Comparison of ENCODE assay signal across 14 mouse cellular contexts in the genomic region with DNA sequence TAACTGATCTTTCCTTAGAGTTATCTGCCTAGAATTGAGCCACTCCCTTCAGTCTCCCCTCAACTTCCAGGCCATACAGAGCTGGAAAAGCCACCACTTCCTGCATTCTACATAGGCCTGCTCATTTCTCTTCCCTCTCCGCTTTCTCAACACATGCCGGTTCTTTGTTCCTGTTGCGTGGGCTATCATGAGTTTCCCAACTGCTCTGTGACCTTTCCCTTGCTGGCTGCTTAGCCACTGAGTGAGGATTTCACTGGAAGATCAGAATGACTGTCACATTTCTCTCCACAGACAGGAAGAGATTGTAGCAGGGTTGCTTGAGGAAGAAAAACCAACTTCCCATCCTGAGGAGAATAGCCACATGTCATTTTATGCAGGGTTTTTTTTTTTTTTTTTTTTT.
A peak's percentile ranks its signal among the peaks of the same experiment; 100 is the strongest.
DNase-seq lines count a peak whose midpoint lies in the region; ATAC-seq lines count a peak whose summit lies in the region.
"Had no signal": no experiment of that assay in that cellular context is flagged by ENCODE, and none has a peak within 500 bp of the region (broad histone marks: within the 10 kb centered on the region; RNA-seq: fewer than 3 reads in every experiment).

No protein-coding gene starts in this region.

- H3K36me3 ChIP-seq in kidney, embryonic 16.5 days (ENCODE audit: insufficient read depth, low read length), result no peaks in the 10 kb centered on the region
- no peaks in the 10 kb centered on the region for H3K36me3 ChIP-seq in neural tube, embryonic 15.5 days
- H3K36me3 ChIP-seq: forebrain, embryonic 12.5 days; hindbrain, embryonic 12.5 days; limb, embryonic 13.5 days had no signal

- no peak overlapping the region for H3K4me2 ChIP-seq in kidney, embryonic 16.5 days (replicated peaks; ENCODE audit: low read depth, low read length)
- H3K4me2 ChIP-seq in neural tube, embryonic 15.5 days, result no peak overlapping the region
- H3K4me2 ChIP-seq: forebrain, embryonic 12.5 days; hindbrain, embryonic 12.5 days; limb, embryonic 13.5 days had no signal

- WGBS in kidney, embryonic 16.5 days, result 77% methylated on average over 3 of the region's 3 CpGs
- 92% methylated on average over 3 of the region's 3 CpGs for WGBS in neural tube, embryonic 15.5 days

- H3K4me3 ChIP-seq in kidney, embryonic 16.5 days (ENCODE audit: low read length), result no peak overlapping the region
- no peak overlapping the region for H3K4me3 ChIP-seq in neural tube, embryonic 15.5 days (replicated peaks)
- H3K4me3 ChIP-seq: forebrain, embryonic 12.5 days; hindbrain, embryonic 12.5 days; limb, embryonic 13.5 days; myocyte had no signal

- no peaks in the 10 kb centered on the region for H3K27me3 ChIP-seq in kidney, embryonic 16.5 days (ENCODE audit: insufficient read depth, low read length)
- no peaks in the 10 kb centered on the region for H3K27me3 ChIP-seq in neural tube, embryonic 15.5 days (replicated peaks)
- H3K27me3 ChIP-seq: forebrain, embryonic 12.5 days; hindbrain, embryonic 12.5 days; limb, embryonic 13.5 days had no signal

- H3K4me1 ChIP-seq in kidney, embryonic 16.5 days (ENCODE audit: insufficient read depth, low read length), result peaks cover 10% of the 10 kb centered on the region
- H3K4me1 ChIP-seq in neural tube, embryonic 15.5 days, result no peaks in the 10 kb centered on the region
- H3K4me1 ChIP-seq: forebrain, embryonic 12.5 days; hindbrain, embryonic 12.5 days had no signal

- DNase-seq in adrenal gland, adult 2 months, result peak; percentile 57
- no peak for DNase-seq in adrenal gland, adult 18-20 months (ENCODE audit: low spot score in 2 of 2)
- no peak for DNase-seq in kidney, postnatal 25 days
- peak; percentile 79 for DNase-seq in gonadal fat pad, adult 2 months (ENCODE audit: low read depth)
- DNase-seq in lung, postnatal 25 days (ENCODE audit: low spot score), result peak; percentile 44
- DNase-seq: embryo, embryonic 11 days; kidney, postnatal 4 days had no signal

- peak overlapping the region; percentile 25; the same call in 1 of the 2 replicates for H3K27ac ChIP-seq in kidney, embryonic 16.5 days (ENCODE audit: low read length)
- H3K27ac ChIP-seq in neural tube, embryonic 15.5 days (replicated peaks), result no peak overlapping the region
- H3K27ac ChIP-seq: forebrain, embryonic 12.5 days; hindbrain, embryonic 12.5 days; limb, embryonic 13.5 days had no signal

- H3K9ac ChIP-seq in kidney, embryonic 16.5 days (replicated peaks; ENCODE audit: low read length), result no peak overlapping the region
- no peak overlapping the region for H3K9ac ChIP-seq in neural tube, embryonic 15.5 days (replicated peaks)
- H3K9ac ChIP-seq: forebrain, embryonic 12.5 days; hindbrain, embryonic 12.5 days; limb, embryonic 13.5 days had no signal

- no peaks in the 10 kb centered on the region for H3K9me3 ChIP-seq in kidney, embryonic 16.5 days (ENCODE audit: low read length)
- no peaks in the 10 kb centered on the region for H3K9me3 ChIP-seq in neural tube, embryonic 15.5 days (replicated peaks)
- H3K9me3 ChIP-seq: forebrain, embryonic 12.5 days; hindbrain, embryonic 12.5 days; limb, embryonic 13.5 days had no signal

- ATAC-seq in kidney, embryonic 16.5 days (ENCODE audit: low FRiP score, low TSS enrichment), result no peak
- no peak for ATAC-seq in erythroid progenitor cell, adult 5-6 weeks (replicated peaks; ENCODE audit: low FRiP score, poor library complexity, severe bottlenecking)
- no peak for ATAC-seq in neural tube, embryonic 15.5 days (ENCODE audit: low FRiP score)

Comparison
In these comparisons a context has a peak if more than half of its experiments do, and no peak if none do; other contexts are left out.
1. DNase-seq: peak in adrenal gland, adult 2 months (single experiment), gonadal fat pad, adult 2 months (single experiment) and lung, postnatal 25 days (single experiment); none in adrenal gland, adult 18-20 months (0 of 2) and kidney, postnatal 25 days (0 of 2).